Mouse (Mus musculus) liver, embryonic 15.5 days (tissue): ENCODE measurements around the gene Mettl11b. TPM values are rescaled to one million over a fixed set of nuclear protein-coding genes. Genes with fewer than 3 reads are reported as not detected.

Experiments
- polyA plus RNA-seq: library from polyadenylated mRNA; unstranded; fragments of >200 nt; fragmentation: Nextera tagmentation; extraction: Ambion mirVana; gene quantifications from 2 replicates; pipeline ENCODE4 v1.2.1, GENCODE M21; 2015

Mettl11b gene
- polyA plus RNA-seq, 1 experiment from 2014 or later: 0.13 TPM

Other genes with a start within 250 kb of the Mettl11b start
- gene Kifap3, start 54.4 kb upstream of the Mettl11b start, polyA plus RNA-seq: 1.9 and 2.0 TPM in 2 replicates
- 8.4 and 9.3 TPM in 2 replicates for gene Scyl3, start 203.9 kb upstream of the Mettl11b start, polyA plus RNA-seq